ENCODE assay signal across 8 mouse cellular contexts in the genomic region with DNA sequence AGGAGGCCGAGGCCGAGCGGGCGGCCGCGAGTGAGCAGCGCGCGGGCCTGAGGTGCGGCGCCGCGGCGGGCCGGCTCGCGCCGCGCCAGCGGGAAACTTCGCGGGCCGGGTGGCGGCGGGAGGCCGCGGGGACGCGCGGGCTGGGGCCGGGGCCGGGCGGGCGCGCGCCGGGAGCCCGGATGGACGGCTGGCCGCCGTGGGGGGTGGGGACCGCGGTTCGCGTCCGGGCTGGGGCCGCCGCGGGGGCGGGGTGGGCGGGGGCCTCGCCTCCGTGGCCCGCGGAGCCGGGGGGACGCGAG. TPM values are rescaled to one million over a fixed set of nuclear protein-coding genes. Genes with fewer than 3 reads are reported as not detected.
DNase-seq lines count a peak whose midpoint lies in the region; ATAC-seq and TF ChIP-seq lines count a peak whose summit lies in the region.

No protein-coding gene starts in this region.

- intact Hi-C loops in left cerebral cortex, postnatal 14 days (cut with DNase I): loop anchor here (5.0 to 10.0 kb wide), 3 partner anchors 61 to 159 kb away; no protein-coding TSS in a partner anchor

- no peak for DNase-seq in layer of hippocampus, adult 2 months (ENCODE audit: low spot score in 2 of 2)
- no peak for DNase-seq in layer of hippocampus, postnatal 25 days (ENCODE audit: extremely low spot score in 1 of 2, low spot score in 1 of 2)
- no peak for DNase-seq in left cerebral cortex, postnatal 14 days (ENCODE audit: low spot score in 2 of 2)
- DNase-seq in embryo, embryonic 9.5 days (ENCODE audit: extremely low spot score): no peak

- H3K4me3 ChIP-seq in layer of hippocampus, adult 2 months: peak overlapping the region; percentile 88
- peak overlapping the region; percentile 83 for H3K4me3 ChIP-seq in embryonic facial prominence, embryonic 12.5 days
- peak overlapping the region; percentile 88 for H3K4me3 ChIP-seq in midbrain, embryonic 16.5 days (ENCODE audit: low read depth, low read length)

- H3K9me3 ChIP-seq in embryonic facial prominence, embryonic 12.5 days: no peaks in the 10 kb centered on the region
- no peaks in the 10 kb centered on the region for H3K9me3 ChIP-seq in midbrain, embryonic 16.5 days (replicated peaks; ENCODE audit: control insufficient read depth, low read length, poor library complexity, severe bottlenecking)

- peak overlapping the region; percentile 96 for H3K9ac ChIP-seq in embryonic facial prominence, embryonic 12.5 days
- H3K9ac ChIP-seq in midbrain, embryonic 16.5 days (ENCODE audit: low read depth, low read length): peak overlapping the region; percentile 94

- H3K4me1 ChIP-seq in embryonic facial prominence, embryonic 12.5 days: peaks cover 36% of the 10 kb centered on the region
- peaks cover 47% of the 10 kb centered on the region for H3K4me1 ChIP-seq in midbrain, embryonic 16.5 days (ENCODE audit: control insufficient read depth, insufficient read depth, low read length)

- TF ChIP-seq CTCF in layer of hippocampus, adult 2 months (conservative IDR thresholded peaks at IDR 0.05): no peak

- under 1% methylated on average over 25 of the region's 58 CpGs for WGBS in embryonic facial prominence, embryonic 12.5 days
- WGBS in midbrain, embryonic 16.5 days: 0% methylated on average over 9 of the region's 58 CpGs

- H3K27me3 ChIP-seq in embryonic facial prominence, embryonic 12.5 days: no peaks in the 10 kb centered on the region
- no peaks in the 10 kb centered on the region for H3K27me3 ChIP-seq in midbrain, embryonic 16.5 days (ENCODE audit: control insufficient read depth, insufficient read depth, low read depth, low read length)

- ATAC-seq in embryonic facial prominence, embryonic 12.5 days (ENCODE audit: insufficient number of reproducible peaks, insufficient read depth, low FRiP score, low TSS enrichment): no peak
- ATAC-seq in inflammation-experienced regulatory T-cells, adult 6 months: peak; percentile 11
- peak; percentile 10; the same call in 1 of the 2 replicates for ATAC-seq in midbrain, embryonic 16.5 days
- ATAC-seq in erythroid progenitor cell, adult 5-6 weeks (replicated peaks; ENCODE audit: low FRiP score, poor library complexity, severe bottlenecking): no peak

- H3K36me3 ChIP-seq in embryonic facial prominence, embryonic 12.5 days: peaks cover 6% of the 10 kb centered on the region; the same call in 1 of the 2 replicates
- no peaks in the 10 kb centered on the region for H3K36me3 ChIP-seq in midbrain, embryonic 16.5 days (ENCODE audit: control insufficient read depth, insufficient read depth, low read length)

- peak overlapping the region; percentile 91 for H3K4me2 ChIP-seq in embryonic facial prominence, embryonic 12.5 days (replicated peaks)
- peak overlapping the region; percentile 91 for H3K4me2 ChIP-seq in midbrain, embryonic 16.5 days (ENCODE audit: low read length)

- H3K27ac ChIP-seq in layer of hippocampus, adult 2 months: peak overlapping the region; percentile 86
- H3K27ac ChIP-seq in embryonic facial prominence, embryonic 12.5 days: peak overlapping the region; percentile 95
- H3K27ac ChIP-seq in midbrain, embryonic 16.5 days (ENCODE audit: low read length): peak overlapping the region; percentile 95

RNA-seq across cellular contexts. Expression of a gene that starts 4.5 kb away (rescaled TPM):
- 100 to 1,000 TPM; 513 to 546 TPM for total RNA-seq in layer of hippocampus, adult 2 months (2021)
- total RNA-seq in layer of hippocampus, postnatal 25 days (2021): 100 to 1,000 TPM; 606 to 645 TPM
- polyA plus RNA-seq in embryonic facial prominence, embryonic 12.5 days (2016; fragmentation: Nextera tagmentation; extraction: Ambion mirVana): 777 and 801 TPM in 2 replicates
- polyA plus RNA-seq in inflammation-experienced regulatory T-cells, adult 6 months (2017; shearing (Covaris generic)): 10 to 100 TPM; 64.5 to 97.0 (median 82.2) TPM
- polyA plus RNA-seq in midbrain, embryonic 16.5 days (2015; fragmentation: Nextera tagmentation; extraction: Ambion mirVana): 483 and 527 TPM in 2 replicates
- total RNA-seq in left cerebral cortex, postnatal 14 days (2021): 100 to 1,000 TPM; 615 to 674 TPM
- total RNA-seq in erythroid progenitor cell, adult 5-6 weeks (2015; ENCODE audit: low replicate concordance): 221 and 237 TPM in 2 replicates
- 220 and 279 TPM in 2 replicates for total RNA-seq in erythroid progenitor cell, adult 5-6 weeks (2017; ENCODE audit: low replicate concordance)

Comparison
In these comparisons a context has a peak if more than half of its experiments do, and no peak if none do; other contexts are left out.
1. ATAC-seq: peak in inflammation-experienced regulatory T-cells, adult 6 months (single experiment) and midbrain, embryonic 16.5 days (single experiment); none in embryonic facial prominence, embryonic 12.5 days (single experiment) and erythroid progenitor cell, adult 5-6 weeks (single experiment).
2. Peak in every context shown above with its lines, with median percentiles within 50 percentile points of each other: H3K27ac ChIP-seq and H3K4me3 ChIP-seq.